Mouse (Mus musculus) G1E (cell line): Measurements from ENCODE around the gene Ttc29.

Source experiments
- GATA1 ChIP-seq: IDR thresholded peaks from 2 replicates; pipeline ENCODE4 v1.6.1; 2012; ENCODE audit warnings: borderline replicate concordance, low read length, inconsistent platforms, mixed read lengths
- TAL1 ChIP-seq: conservative IDR thresholded peaks from 2 replicates; pipeline ENCODE4 v1.6.1; 2012; ENCODE audit warnings: low read depth, low read length, inconsistent platforms, mixed read lengths

DNA sequence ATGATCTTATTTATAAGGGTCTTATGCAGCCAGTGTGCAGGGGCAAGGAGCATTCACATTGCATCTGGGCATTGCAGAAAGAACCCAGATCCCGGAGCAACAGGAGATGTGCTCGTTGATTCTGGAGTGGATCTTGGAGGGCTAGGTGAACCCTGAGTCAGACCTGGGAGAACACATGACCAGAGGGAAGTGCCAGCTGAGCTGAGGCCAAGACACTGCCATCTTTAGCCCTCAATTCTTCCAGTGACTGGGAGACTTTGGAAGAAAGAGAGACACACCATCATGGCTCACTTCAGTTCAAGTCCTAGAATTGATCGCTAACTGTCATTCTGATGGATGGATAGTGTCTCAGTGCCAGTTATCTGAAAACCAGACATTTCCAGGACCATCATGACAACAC lies 41.9 kb downstream of the Ttc29 start:
- TF ChIP-seq GATA1 = no peak
- no peak for TF ChIP-seq TAL1
